Mouse (Mus musculus) erythroblast, adult 5-6 weeks (primary cell): ENCODE measurements around the gene Bcam. TPM values are rescaled to one million over a fixed set of nuclear protein-coding genes. Genes with fewer than 3 reads are reported as not detected.
A peak's percentile ranks its signal among the peaks of the same experiment; 100 is the strongest.

Source experiments
- ATAC-seq: replicated peaks from 2 replicates; pipeline ENCODE4 v1.8.0; 2016; ENCODE audit warnings: moderate number of reproducible peaks, mild to moderate bottlenecking, moderate TSS enrichment, inconsistent platforms; ENCODE audit not compliant: poor library complexity, low FRiP score, severe bottlenecking
- total RNA-seq, 2 experiments: library from RNA; stranded (forward) in 1 of 2; stranded (reverse) in 1 of 2; fragments of 150-400 nt in 1 of 2; fragments of 200-764, 138-1000 nt in 1 of 2; gene quantifications; 2 replicates each; pipeline versions ENCODE4 v1.2.3 to v1.2.4; 2015 to 2017; ENCODE audit warnings: low replicate concordance in 2 of 2

Bcam gene
- total RNA-seq, 2 experiments from 2014 or later = not detected

GRCm38 (mm10) chr7:19740269-19740668, 30.5 kb downstream of the Bcam start:
- ATAC-seq = no peak

GRCm38 (mm10) chr7:19738771-19739170, 32.0 kb downstream of the Bcam start:
- no peak for ATAC-seq

- peak; percentile 70 for ATAC-seq
These were observed 34.3 kb downstream of the Bcam start for GRCm38 (mm10) chr7:19736389-19737057.

- no peak for ATAC-seq
These were observed 36.6 kb downstream of the Bcam start for GRCm38 (mm10) chr7:19734178-19734666.

- ATAC-seq = no peak
These were observed 44.3 kb downstream of the Bcam start for GRCm38 (mm10) chr7:19726541-19726940.

- no peak for ATAC-seq
These were observed 46.6 kb downstream of the Bcam start for GRCm38 (mm10) chr7:19724167-19724566.

GRCm38 (mm10) chr7:19722754-19723195, 48.0 kb downstream of the Bcam start:
- ATAC-seq = no peak

- no peak for ATAC-seq
These were observed 51.6 kb downstream of the Bcam start for GRCm38 (mm10) chr7:19719200-19719599.

- ATAC-seq = no peak
These were observed 52.4 kb downstream of the Bcam start for GRCm38 (mm10) chr7:19718297-19718952.

GRCm38 (mm10) chr7:19717346-19717745, 53.5 kb downstream of the Bcam start:
- no peak for ATAC-seq

GRCm38 (mm10) chr7:19716822-19717221, 54.0 kb downstream of the Bcam start:
- no peak for ATAC-seq

GRCm38 (mm10) chr7:19716055-19716682, 54.6 kb downstream of the Bcam start:
- peak; percentile 27 for ATAC-seq

GRCm38 (mm10) chr7:19715239-19716054, 55.4 kb downstream of the Bcam start, which contains the start of gene Tomm40:
TSS of gene Tomm40 (minus strand) at chr7:19715438.
- ATAC-seq = peak; percentile 93

- ATAC-seq = no peak
These were observed 56.0 kb downstream of the Bcam start for GRCm38 (mm10) chr7:19714836-19715235.

GRCm38 (mm10) chr7:19713598-19713997, 57.2 kb downstream of the Bcam start:
- no peak for ATAC-seq

GRCm38 (mm10) chr7:19713196-19713595, 57.6 kb downstream of the Bcam start:
- no peak for ATAC-seq

- no peak for ATAC-seq
These were observed 58.4 kb downstream of the Bcam start for GRCm38 (mm10) chr7:19712414-19712813.

- ATAC-seq = no peak
These were observed 60.2 kb downstream of the Bcam start for GRCm38 (mm10) chr7:19710650-19711049.
